Mouse (Mus musculus) retina, adult 2 months (tissue): ENCODE results near the gene Nos1.

Source experiments
- DNase-seq: peaks from one replicate; pipeline ENCODE4 v3.0.0-alpha.2; 2012; ENCODE audit warnings: low read depth, low spot score

Nos1 gene

DNA sequence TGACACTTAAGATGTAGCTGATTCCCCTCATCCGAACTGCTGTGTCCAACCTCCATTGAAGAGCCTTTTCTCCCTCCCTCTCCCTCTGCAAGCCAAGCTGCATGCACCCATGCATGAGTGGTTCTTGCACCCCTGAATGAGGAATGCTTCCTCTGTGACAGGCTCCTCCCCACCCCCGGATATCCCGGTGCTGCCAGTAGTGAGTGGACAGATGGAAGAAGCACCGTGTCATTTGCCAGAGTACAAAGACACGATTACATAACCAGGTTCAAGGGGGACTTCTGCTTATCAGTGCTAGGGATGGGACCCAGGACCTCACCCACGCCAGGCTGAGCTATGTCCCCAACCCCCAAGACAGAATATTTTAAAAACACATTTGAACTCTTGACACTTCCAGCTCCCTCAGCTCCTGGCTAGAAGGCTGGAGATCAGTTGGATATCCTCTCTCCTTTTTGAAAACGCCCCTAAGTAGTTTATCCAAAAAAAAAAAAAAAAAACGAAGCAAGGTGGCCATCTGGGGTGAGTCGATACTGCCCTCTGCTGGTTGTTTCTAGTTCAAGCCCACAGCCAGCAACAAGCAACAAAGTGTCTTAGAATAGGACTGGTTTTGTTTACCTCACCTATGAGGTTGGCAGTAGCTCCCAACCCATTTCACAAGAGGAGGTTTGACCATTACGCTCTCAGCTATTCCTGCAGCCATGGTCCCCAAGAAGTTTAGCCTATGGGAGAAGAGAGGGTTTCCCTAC lies 175.0 kb downstream of the Nos1 start:
- no peak for DNase-seq

DNA sequence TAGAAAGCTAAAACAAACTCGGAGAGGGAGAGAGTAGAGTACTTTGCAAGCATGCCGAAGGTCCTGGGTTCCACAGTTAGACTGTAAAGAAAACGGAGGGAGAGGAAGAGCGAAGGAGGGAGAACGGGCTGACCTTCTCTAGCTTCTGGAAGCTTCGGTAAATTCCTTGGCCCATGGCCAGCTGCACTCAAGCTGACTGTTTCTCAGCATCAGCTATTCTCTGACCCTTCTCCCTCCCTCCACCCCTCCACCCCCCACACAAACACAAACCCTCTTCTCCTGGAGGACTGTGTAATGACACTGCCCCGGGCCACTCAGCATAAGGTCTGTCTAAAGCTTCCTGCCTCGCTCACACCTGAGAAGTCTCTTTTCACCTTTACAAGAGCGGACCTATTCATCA lies 183.9 kb downstream of the Nos1 start:
- no peak for DNase-seq

DNA sequence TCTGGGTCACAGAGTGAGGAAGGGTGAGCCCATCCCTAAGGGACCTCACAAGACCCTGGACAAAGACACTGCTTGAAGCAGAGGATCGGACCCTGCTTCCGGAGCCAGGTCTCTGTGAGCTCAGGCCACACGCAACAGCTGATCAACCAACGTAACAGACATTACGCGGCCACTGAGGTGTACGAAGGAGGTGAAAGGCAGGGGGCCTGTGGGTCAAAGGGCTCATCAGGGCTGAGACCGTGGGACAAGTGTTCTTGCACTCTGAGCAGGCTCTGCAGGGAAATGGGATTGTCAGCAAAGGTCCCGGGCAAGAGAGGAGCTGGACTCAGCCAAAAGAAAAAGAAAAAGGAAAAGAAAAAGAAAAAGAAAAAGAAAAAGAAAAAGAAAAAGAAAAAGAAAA lies 186.1 kb downstream of the Nos1 start:
- DNase-seq: no peak

DNA sequence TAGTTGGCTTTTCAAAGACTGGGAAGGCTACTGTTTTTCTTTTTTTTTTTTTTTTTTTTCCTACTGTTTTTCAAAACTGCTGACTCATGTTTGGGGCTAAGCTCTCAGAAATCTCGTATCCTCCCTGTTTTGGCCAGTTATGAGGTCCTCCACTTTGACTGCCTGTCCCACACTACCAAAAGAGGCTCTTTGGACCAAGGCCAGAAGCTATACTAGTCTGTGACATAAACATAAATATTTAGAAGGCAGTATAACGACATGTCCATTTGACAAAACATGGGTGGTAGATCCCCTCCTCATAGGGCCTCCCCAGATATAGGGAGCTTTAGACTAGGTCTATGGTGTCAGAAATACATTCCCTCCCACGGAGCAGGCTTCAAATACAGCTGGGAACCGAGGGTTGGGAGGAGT lies 186.8 kb downstream of the Nos1 start:
- DNase-seq: no peak

DNA sequence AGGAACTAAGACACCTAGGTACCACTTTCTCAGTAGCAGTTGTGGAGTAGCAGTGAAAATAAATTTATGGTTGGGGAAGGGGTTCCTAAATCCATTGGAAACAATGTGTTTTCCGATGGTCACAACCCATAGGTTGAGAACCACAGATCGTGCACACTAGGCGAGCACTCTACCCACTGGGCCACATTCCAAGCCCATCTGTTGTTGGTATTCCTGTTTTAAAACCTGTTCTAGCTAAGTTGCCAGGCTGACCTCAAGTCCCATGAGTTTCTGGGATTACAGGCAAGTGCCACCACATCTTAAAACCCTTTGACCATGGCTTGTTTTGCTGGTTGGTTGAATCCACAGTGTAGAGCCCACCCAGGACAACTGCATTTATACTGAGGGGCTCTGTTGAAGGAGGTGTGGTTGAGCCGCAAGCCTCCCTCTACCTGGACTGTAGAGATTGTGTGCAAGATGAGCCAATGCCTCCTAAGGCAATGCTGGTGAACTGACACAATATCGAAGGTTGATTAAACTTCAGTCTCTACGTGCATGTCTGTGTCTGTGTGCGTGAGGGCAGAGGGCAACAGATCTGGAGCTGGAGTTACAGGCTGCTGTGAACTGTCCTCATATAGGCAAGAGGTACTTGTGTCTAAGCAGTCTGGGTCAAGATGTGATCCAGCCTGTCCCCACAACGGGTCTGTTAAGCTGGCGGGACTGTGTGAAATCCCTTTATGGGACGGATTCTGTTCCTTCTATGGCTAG lies 189.0 kb downstream of the Nos1 start:
- no peak for DNase-seq

DNA sequence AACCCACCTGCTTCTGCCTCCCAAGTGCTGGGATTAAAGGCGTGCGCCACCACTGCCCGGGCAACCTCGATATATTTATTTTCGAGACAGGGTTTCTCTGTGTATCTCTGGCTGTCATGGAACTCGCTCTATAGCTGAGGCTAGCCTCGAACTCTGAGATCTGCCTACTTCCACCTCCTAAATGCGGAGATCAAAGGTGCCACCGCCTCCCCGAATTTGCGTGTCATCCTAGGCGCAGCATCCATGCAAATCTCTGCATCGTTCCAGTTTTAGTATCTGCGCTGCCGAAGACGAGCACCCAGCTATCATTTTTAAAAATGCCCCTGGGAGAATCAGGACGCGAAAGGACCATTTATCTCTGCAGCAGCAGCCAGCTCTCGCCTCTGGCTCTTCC lies 195.4 kb downstream of the Nos1 start:
- DNase-seq: no peak

DNA sequence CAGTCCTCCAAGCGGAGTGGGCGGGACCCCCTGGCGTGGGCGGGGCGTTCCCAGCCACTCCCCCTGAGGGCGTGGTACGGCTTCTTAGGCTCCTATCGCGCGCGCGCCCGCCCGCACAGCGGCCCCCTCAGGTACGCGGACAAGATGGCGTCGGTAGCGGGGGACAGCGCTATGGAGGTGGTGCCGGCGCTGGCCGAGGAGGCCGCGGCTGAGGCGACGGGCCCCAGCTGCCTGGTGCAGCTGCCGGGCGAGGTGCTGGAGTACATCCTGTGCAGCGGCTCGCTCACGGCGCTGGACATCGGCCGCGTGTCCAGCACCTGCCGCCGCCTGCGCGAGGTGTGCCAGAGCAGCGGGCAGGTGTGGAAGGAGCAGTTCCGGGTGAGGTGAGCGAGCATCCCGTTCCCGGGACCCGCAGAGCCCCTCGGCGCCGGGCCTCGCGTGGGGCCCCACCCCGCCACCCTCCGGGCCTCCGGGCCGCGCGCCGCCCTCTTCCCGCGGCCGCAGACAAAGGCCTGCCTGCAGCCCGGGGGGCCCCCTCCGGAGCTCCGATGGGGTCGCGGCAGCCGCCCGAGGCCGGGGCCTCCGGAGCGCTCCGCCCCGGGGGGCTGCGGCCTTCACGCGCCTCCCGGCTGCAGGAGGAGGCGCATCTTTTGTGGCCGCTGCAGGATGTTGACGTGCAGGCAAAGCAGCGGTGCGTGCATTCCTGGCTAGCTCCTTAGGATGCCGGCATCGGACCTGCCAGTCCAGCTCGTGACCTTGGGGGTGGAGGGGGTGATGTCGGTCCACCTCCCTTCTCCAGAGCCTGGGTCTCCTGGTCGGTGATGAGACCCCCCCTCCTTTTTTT lies 196.0 kb downstream of the Nos1 start, which contains the start of gene Fbxo21:
Gene Fbxo21, plus strand, starts transcription at position 74 of the 844 bp plus-strand sequence.
- peak; percentile 87 for DNase-seq

DNA sequence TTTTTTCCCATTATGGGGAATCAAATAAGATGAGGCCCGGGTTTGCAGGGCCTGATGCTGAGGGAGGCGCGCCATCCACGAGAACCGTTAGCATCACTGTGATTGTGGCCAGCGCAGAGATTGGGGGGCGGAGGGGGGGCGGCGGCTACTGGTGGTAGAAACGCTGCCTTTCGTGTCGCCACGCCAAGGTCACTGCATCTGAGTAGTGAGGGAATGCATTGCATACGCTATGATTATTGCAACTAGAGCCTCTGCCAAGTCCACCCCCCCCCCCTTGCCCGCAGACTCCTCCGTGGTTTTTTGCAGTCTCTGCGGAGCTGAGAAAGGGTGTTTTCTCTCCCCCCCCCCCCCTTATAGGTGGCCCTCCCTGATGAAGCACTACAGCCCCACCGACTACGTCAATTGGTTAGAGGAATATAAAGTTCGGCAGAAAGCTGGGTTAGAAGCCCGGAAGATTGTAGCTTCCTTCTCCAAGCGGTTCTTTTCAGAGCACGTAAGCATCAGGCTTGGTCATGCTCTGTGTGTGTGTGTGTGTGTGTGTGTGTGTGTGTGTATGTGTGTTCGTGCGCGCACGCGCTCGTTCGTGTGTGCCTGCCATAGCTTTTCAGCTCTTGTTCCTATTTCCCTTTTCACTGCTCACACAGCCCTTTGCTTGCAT lies 196.8 kb downstream of the Nos1 start:
- DNase-seq: no peak

DNA sequence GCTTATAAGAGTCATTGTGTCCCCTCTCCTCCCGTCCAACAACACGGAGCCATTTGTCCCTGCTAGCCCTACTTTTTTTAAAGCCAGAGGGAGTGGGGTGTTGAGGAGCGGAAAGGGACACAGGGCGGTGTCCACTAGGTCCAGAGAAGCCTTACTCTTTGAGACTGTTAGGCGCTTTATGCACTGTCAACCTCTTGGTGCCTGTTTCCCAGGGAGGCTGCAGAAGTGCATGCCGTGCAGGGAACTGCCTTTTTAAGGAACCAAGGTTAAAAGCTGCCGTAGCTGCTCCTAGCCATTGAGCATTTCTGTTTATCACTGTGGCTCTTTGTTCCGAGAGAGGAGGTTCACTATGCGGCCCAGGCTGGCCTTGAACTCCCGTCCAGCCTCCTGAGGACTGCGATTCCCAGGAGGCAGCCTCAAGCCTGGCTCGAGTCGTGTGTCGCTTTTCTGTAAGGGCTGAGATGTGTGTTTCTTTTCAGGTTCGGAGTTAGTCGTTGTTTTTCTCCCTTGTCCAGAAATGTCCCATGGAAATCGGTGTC lies 197.4 kb downstream of the Nos1 start:
- no peak for DNase-seq

DNA sequence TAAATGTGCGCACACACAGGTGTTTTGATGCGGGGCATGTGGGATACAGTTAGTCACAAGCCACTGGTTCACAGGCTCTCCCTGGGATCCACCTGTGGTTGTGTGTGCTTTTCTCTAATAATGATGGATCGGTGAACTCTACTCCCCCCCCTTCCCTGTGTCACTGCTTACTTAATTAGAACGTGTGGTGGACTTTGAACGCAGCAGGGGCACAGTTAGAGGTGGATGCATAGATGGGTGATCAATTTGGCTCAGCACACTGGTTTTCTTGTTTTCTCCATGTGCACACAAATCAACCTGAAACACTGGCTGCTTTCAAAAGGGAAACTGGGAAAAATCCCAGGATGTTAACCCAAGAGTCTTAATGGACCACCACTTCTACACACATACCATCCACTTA lies 198.2 kb downstream of the Nos1 start:
- no peak for DNase-seq

DNA sequence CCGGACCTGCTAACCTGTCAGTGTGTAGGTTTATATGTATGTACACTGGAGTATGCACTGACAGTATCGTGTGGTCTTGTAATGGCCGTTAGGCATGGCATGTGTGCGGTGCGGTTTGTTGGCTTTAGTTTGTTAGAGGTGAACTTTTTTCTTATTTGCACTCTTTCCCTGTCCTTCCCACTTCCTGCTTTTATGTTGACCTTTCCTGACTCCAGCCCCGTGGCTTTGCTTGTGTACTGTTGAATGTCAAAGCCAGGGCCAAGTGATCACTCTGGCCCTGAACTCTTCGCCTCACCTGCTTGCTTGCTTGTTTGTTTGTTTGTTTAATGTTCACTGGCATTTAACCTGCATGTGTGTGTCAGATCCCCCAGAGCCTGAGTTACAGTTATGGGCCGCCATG lies 200.1 kb downstream of the Nos1 start:
- DNase-seq: no peak

DNA sequence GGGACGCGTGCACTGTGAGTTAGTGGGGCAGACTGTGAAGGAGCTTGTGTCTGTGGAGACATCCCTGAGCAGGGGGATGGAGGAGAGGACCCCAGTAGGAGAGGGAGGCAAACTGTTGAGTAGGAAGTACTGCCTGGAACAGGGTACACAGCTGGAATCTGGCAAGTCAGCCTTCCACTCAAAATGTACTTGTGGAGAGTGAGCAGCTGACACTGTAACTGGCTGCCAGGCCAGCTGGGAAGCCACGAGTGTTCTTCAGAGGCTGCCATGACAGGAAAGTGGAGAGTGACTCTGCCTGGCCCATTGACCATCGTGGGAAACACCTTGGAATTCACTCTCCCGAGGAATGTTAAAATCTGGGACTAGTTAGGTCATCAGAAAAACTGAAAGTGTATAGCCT lies 201.1 kb downstream of the Nos1 start:
- no peak for DNase-seq

DNA sequence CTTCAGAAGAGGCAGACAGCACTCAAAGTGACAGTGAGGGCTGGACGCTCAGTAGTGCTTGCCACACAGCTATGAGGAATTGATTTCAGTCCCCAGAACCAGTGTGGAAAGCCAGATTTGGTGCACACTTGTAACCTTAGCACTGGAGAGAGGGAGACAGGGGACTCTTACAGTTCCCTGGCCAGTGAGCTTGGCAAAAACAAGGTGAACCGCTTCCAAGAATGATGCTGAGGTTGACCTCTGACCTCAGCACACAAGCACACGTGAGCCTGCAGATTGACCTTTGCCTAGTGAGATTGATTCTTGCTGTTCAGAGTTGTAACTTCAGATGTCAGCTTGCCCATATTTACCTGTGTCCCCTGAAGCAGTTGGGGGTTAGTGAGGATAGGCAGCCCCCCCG lies 205.5 kb downstream of the Nos1 start:
- DNase-seq: no peak

DNA sequence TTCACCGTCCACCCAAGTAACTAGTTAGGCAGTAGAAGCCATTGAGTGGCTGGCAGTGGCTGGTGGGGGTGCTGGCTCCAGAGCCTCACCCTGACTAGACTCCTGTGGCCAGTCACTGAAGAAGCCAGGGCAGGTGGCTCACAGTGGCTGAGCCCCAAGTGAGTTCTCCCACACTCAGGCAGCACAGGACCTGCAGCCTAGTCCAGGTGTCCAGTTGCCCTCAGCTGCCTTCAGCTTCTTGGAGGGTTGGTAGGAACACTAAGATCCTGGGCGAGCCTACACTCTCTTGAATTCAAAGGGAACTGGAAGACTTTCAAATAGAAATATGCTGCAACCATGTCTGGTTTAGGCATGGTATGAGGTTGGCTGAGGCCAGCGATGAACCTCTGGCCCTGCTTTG lies 207.1 kb downstream of the Nos1 start:
- DNase-seq: no peak

DNA sequence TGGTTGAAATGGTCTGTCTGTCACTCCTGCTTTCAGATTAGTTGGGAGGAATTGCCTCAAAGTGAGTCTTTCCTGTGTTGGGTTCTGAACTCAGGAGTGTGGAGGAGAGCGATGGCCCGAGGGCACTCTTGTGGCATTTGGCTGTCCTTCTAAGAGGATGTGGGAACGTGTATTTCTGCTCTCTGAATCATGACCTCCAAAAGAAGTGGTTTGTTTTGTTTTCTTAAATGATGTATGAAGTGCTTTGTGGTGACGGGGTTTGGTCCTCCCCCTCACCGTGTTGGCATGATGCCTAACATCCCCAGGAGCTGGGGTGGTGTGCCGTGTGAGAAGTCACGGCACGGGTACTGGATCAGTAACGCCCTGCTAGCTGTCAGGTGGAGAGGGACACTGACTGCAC lies 207.5 kb downstream of the Nos1 start:
- no peak for DNase-seq

DNA sequence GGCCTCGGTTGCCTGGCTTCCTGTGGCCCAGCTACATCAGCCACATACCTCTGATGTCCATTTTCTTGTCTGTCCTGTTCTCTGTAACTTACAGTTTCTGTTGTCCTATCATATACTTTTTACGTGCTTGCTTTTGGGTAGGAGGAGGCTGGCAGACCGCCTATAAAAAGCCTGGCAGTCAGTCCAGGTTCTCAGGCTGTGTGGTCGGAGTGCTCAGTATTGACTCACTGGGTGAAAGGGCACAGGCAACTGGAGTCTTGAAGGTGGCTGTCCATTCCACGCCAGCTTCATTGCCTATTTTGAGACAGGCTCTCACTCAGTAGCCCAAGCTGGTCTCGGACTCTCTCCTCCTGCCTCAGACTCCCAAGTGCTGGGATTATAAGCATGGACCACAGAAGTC lies 208.9 kb downstream of the Nos1 start:
- DNase-seq: no peak

DNA sequence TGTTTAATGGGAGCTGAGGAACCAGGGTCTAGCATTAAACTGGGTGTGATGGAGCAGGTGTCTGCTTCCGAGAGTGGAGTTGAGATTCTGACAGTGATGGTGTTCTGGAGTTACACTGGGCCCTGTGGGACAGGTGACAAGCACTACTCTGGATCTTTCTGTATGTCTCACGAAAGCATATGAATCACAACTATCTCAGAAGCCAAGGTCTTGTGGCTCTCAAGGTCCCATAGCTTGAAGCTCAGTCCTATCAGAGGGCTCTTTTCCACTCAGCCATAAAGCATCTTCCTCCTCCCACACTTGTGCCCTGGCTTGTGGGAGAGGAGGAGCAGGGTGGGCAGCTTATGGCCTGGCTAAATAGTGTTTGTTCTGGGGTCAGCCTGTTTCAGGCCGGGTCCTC lies 210.1 kb downstream of the Nos1 start:
- DNase-seq: no peak

DNA sequence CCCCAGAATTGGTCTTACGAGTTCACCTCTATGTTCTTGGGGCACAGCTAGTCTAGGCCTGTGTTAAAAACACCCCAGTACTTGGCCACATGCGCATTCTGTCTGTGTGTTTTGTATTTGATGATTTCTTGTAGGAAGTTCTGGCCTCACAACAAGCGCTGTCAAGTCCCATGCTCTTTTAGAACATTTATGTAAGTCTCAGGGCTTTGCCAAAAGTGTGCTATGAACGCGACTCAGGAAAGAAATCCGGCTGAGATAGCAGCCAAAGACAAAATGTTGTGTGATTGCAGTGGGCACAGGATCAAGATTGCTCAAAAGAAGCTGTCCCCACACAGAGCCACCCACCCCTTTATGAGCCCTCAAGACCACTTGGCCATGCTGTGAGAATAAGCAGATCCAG lies 212.7 kb downstream of the Nos1 start:
- no peak for DNase-seq

DNA sequence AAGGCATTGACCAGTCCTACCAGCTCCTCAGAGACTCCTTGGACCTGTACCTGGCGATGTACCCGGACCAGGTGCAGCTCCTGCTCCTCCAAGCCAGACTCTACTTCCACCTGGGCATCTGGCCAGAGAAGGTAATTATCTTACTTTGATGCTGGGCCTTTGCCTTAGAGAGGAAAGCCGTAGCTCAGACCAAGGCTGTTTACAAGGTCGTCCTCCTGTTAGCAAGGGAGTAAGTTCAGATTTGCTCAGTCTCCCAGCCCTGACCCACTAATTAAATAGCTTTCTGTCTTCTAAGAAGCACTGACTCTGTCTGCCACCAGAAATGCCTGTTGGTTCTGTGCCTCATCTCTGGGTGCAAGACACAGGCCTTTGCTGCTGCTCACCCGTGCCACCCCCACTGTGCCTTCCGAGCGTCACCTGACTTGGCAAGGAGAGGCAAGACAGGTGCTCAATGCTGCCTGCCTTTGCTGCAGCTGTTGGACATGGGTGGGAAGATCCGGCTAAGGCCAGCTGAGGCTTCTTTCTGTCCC lies 214.6 kb downstream of the Nos1 start:
- no peak for DNase-seq

DNA sequence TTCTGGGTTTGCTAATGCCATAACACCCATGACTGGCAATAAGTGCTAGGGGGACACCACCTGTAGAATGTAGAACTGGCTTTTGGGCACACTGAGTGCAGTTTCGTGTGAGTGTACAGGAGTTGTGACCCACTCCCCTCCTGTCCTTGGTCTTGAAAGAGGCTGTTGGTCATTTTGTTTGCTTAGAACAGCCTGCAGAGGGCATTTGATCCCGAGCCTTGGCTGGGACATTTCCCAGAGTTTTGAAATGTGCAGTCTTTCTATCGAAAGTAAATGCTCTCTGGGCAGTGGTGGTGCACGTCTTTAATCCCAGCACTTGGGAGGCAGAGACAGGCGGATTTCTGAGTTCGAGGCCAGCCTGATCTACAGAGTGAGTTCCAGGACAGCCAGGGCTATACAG lies 215.1 kb downstream of the Nos1 start:
- DNase-seq: no peak

DNA sequence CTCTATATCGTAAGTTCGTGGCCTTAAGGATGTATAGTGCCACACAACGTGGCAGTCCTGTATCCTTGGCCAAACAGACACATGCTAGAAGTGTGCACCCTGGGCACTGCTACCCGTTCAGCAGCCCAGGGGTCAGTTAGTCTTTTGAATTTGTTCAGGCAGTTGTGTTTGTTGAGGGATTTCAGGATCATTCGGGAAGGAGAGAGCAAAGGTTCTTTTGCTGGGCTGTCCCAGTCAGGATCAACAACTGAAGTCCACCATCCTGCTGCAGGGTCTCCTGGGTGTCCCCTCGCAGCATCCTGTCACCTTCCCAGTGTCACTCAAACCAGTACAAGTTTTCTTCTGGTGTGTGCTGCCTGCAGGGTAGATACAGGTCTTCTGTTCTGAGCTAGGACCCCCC lies 215.7 kb downstream of the Nos1 start:
- no peak for DNase-seq
